Mouse (Mus musculus) ES-Bruce4 (cell line): ENCODE measurements at regions not wholly inside any gene's neighbourhood (a gene's known extent, or its start where the extent isn't known, plus 50 kb on each side); places are given as distances from the start of the nearest gene placed in this dataset.

Experiments
- H3K27ac ChIP-seq: 2 replicates; pipeline ENCODE4 v1.5.1; 2012; ENCODE audit warnings: low read length, inconsistent platforms; ENCODE audit not compliant: insufficient read depth
- H3K27me3 ChIP-seq: 2 replicates; pipeline ENCODE4 v1.6.1; 2012; ENCODE audit warnings: mild to moderate bottlenecking, low read length, inconsistent platforms; ENCODE audit not compliant: control insufficient read depth, poor library complexity, insufficient read depth, severe bottlenecking
- H3K36me3 ChIP-seq: 2 replicates; pipeline ENCODE4 v1.6.1; 2012; ENCODE audit warnings: inconsistent platforms, mild to moderate bottlenecking, low read length, moderate library complexity; ENCODE audit not compliant: control insufficient read depth, poor library complexity, insufficient read depth, severe bottlenecking
- H3K4me1 ChIP-seq: one replicate; pipeline ENCODE4 v1.8.1; 2011; ENCODE audit warnings: low read length; ENCODE audit not compliant: control insufficient read depth, insufficient read depth
- H3K4me3 ChIP-seq: 2 replicates; pipeline ENCODE4 v1.5.1; 2011; ENCODE audit warnings: low read depth, mild to moderate bottlenecking, low read length
- H3K9ac ChIP-seq: 2 replicates; pipeline ENCODE4 v1.6.1; 2012; ENCODE audit warnings: low read depth, mild to moderate bottlenecking, inconsistent platforms; ENCODE audit not compliant: poor library complexity, severe bottlenecking
- H3K9me3 ChIP-seq: replicated peaks from 2 replicates; pipeline ENCODE4 v1.6.1; 2012; ENCODE audit warnings: mild to moderate bottlenecking, low read length, inconsistent platforms; ENCODE audit not compliant: control insufficient read depth, poor library complexity, insufficient read depth, severe bottlenecking
- CTCF ChIP-seq: IDR thresholded peaks from one replicate; pipeline ENCODE4 v1.8.1; 2011; ENCODE audit warnings: low read depth, low read length
- EP300 ChIP-seq: IDR thresholded peaks from 2 replicates; pipeline ENCODE4 v1.6.1; 2011; ENCODE audit warnings: low read depth, low read length; ENCODE audit not compliant: insufficient read depth
- POLR2A ChIP-seq: IDR thresholded peaks from one replicate; pipeline ENCODE4 v1.8.1; 2011; ENCODE audit warnings: low read length; ENCODE audit not compliant: insufficient read depth

DNA sequence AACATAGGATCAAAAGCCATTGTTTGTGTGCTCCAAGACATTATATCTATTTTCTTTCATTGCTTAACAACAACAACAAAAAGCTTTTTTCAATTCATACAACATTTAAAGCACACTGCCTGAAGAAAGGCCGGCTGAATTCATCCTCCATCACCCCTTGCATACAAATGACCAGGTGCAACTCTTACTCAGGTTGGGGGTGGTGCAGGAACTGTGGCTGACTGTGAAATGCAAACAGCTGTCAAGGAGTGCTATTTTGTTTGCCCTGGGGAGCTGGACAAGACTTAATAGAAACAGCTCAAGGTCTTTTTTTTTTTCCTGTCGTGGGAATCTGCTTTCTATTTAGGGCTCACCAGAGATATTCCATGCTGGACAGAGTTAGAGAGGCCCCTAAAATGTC lies 406.6 kb upstream of the Cldn34d start:
- H3K27ac ChIP-seq: no peak overlapping the region
- no peak overlapping the region for H3K4me3 ChIP-seq
- H3K4me1 ChIP-seq: no peaks in the 10 kb centered on the region
- TF ChIP-seq EP300: 0 out of 2 replicates have a peak, but pooled peaks have one; percentile 14
- TF ChIP-seq POLR2A: no peak
- no peak overlapping the region for H3K9ac ChIP-seq
- H3K27me3 ChIP-seq: no peaks in the 10 kb centered on the region
- no peaks in the 10 kb centered on the region for H3K36me3 ChIP-seq
- no peaks in the 10 kb centered on the region for H3K9me3 ChIP-seq

DNA sequence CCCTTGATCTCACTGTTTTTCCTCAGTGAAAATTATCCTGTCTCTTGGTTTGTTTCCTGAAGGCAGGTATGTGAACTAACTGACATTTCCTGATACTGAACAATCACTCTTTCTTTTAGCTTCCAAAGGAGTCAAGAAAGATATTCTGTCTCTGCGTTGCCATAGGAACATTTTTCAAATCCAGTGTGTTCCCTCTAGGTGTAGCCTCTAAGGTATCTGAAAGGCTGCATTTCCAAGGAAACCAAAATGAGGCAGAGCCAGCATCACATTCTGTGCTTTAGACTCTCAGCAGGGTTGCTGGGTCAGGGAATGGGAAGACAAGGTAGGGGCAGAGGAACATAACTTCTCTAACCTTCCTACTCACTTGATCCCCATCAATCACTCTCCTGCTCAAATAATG lies 411.2 kb upstream of the Cldn34d start:
- Histone ChIP-seq H3K4me3 (no peak overlapping the region), H3K36me3 (no peaks in the 10 kb centered on the region), H3K27me3 (no peaks in the 10 kb centered on the region), H3K9ac (no peak overlapping the region), H3K9me3 (no peaks in the 10 kb centered on the region), H3K27ac (no peak overlapping the region), H3K4me1 (no peaks in the 10 kb centered on the region)
- TF ChIP-seq CTCF (no peak), EP300 (no peak), POLR2A (no peak)

GRCm38 (mm10) chrX:77050401-77051381 lies 448.0 kb upstream of the Cldn34d start:
- TF ChIP-seq EP300: no peak
- TF ChIP-seq CTCF: no peak
- TF ChIP-seq POLR2A: no peak
- no peaks in the 10 kb centered on the region for H3K27me3 ChIP-seq
- H3K9ac ChIP-seq: no peak overlapping the region
- no peaks in the 10 kb centered on the region for H3K4me1 ChIP-seq
- no peaks in the 10 kb centered on the region for H3K9me3 ChIP-seq
- no peaks in the 10 kb centered on the region for H3K36me3 ChIP-seq
- H3K27ac ChIP-seq: no peak overlapping the region
- no peak overlapping the region for H3K4me3 ChIP-seq

GRCm38 (mm10) chrX:77052036-77052435 lies 449.3 kb upstream of the Cldn34d start:
- TF ChIP-seq EP300 (no peak), CTCF (no peak), POLR2A (no peak)
- Histone ChIP-seq H3K9me3 (no peaks in the 10 kb centered on the region), H3K9ac (no peak overlapping the region)

DNA sequence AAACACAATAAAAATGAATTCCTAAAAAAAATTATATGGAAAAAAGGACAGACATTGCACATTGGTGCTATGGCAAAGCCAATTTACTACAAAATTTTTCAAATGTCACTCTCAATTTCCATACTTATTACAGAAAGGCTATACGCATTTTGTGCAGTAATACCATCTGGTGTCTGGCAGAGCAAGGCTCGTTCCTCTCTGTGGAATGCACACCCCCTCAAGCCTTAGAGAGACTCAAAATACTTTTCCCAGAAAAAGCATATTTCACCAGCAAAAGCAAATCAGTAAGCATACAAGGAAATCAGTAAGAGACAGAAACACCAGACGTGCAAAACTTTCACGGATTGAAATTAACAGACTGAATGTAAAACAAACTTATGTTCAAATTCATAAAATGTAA lies 431.0 kb upstream of the Tbl1x start:
- TF ChIP-seq CTCF (no peak), POLR2A (no peak), EP300 (no peak)
- Histone ChIP-seq H3K27ac (no peak overlapping the region), H3K9ac (no peak overlapping the region), H3K4me1 (no peaks in the 10 kb centered on the region), H3K36me3 (no peaks in the 10 kb centered on the region), H3K27me3 (no peaks in the 10 kb centered on the region), H3K4me3 (no peak overlapping the region), H3K9me3 (no peaks in the 10 kb centered on the region)

More at GRCm38 (mm10) chrX:77052036-77052435, 449.3 kb upstream of the Cldn34d start:
- Histone ChIP-seq H3K4me3 (no peak overlapping the region), H3K27ac (no peak overlapping the region), H3K4me1 (no peaks in the 10 kb centered on the region), H3K36me3 (no peaks in the 10 kb centered on the region), H3K27me3 (no peaks in the 10 kb centered on the region)

DNA sequence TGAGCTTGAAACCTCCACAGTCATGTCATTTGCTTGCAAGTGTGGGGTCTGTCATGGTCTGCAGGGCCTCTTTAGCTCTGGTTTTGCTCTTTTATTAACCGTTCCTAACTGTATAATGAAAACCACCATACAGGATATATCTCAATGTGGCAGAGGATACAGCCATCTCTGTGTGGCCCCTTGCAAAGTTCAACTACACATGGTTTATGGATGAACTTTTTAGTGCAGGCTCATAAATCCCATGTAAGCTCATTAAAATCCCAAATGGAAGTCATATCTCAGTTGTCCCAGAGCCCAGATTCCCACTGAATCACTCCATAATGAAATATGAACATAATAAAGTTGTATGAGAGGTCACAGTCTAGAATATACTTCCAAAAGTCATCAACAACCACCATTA lies 428.1 kb upstream of the Tbl1x start:
- Histone ChIP-seq H3K27ac (no peak overlapping the region), H3K27me3 (no peaks in the 10 kb centered on the region), H3K36me3 (no peaks in the 10 kb centered on the region), H3K4me1 (no peaks in the 10 kb centered on the region), H3K9ac (no peak overlapping the region), H3K4me3 (no peak overlapping the region), H3K9me3 (no peaks in the 10 kb centered on the region)
- TF ChIP-seq EP300 (no peak), POLR2A (no peak), CTCF (no peak)
